Mouse (Mus musculus) G1E (cell line): ENCODE results near the gene Pex5. TPM values are rescaled to one million over a fixed set of nuclear protein-coding genes. Genes with fewer than 3 reads are reported as not detected.

Experiments used
- ATAC-seq: 2 replicates; pipeline ENCODE4 v1.8.0; 2016; ENCODE audit warnings: mild to moderate bottlenecking; ENCODE audit not compliant: insufficient number of reproducible peaks, poor library complexity, low FRiP score, severe bottlenecking; ENCODE audit errors: extremely low read depth
- DNase-seq: peaks from one replicate; pipeline ENCODE4 v3.0.0; 2012; ENCODE audit warnings: low spot score
- H3K27me3 ChIP-seq: 2 replicates; pipeline ENCODE4 v1.6.1; 2012; ENCODE audit warnings: mild to moderate bottlenecking, low read length, inconsistent platforms; ENCODE audit not compliant: insufficient read depth
- H3K36me3 ChIP-seq: replicated peaks from 2 replicates; pipeline ENCODE3; 2012; ENCODE audit warnings: mild to moderate bottlenecking, inconsistent platforms
- H3K4me1 ChIP-seq: 2 replicates; pipeline ENCODE4 v1.6.1; 2012; ENCODE audit warnings: low read depth, low read length, inconsistent platforms, mixed read lengths; ENCODE audit not compliant: insufficient read depth
- H3K4me3 ChIP-seq: 2 replicates; pipeline ENCODE4 v1.5.1; 2012; ENCODE audit warnings: low read depth, mild to moderate bottlenecking, inconsistent platforms, low read length, moderate library complexity, mixed read lengths
- H3K9me3 ChIP-seq: replicated peaks from 2 replicates; pipeline ENCODE4 v1.6.1; 2012; ENCODE audit warnings: inconsistent platforms
- CTCF ChIP-seq: IDR thresholded peaks from 2 replicates; pipeline ENCODE4 v1.5.1; 2012; ENCODE audit warnings: low read depth, low read length, inconsistent platforms, mixed read lengths
- GATA1 ChIP-seq: IDR thresholded peaks from 2 replicates; pipeline ENCODE4 v1.6.1; 2012; ENCODE audit warnings: borderline replicate concordance, low read length, inconsistent platforms, mixed read lengths
- GATA2 ChIP-seq: IDR thresholded peaks from 2 replicates; pipeline ENCODE4 v1.6.1; 2012; ENCODE audit warnings: low read depth, low read length, inconsistent platforms, borderline replicate concordance
- POLR2AphosphoS5 ChIP-seq: IDR thresholded peaks from 2 replicates; pipeline ENCODE4 v1.6.1; 2012; ENCODE audit warnings: low read depth, low read length, inconsistent platforms; ENCODE audit not compliant: insufficient replicate concordance
- TAL1 ChIP-seq: conservative IDR thresholded peaks from 2 replicates; pipeline ENCODE4 v1.6.1; 2012; ENCODE audit warnings: low read depth, low read length, inconsistent platforms, mixed read lengths
- polyA plus RNA-seq: library from polyadenylated mRNA; stranded (reverse); fragments of >175 nt; gene quantifications from 2 replicates; pipeline ENCODE4 v1.2.3, GENCODE M21; 2012
- total RNA-seq, 2 experiments: library from RNA; stranded (forward) in 1 of 2; stranded (reverse) in 1 of 2; fragments of 200-1000 nt in 1 of 2; fragments of >200 nt in 1 of 2; fragmentation: Nextera tagmentation in 1 of 2; gene quantifications; 2 replicates each; pipeline ENCODE4 v1.2.3; 2014 to 2017

Gene Pex5
- total and polyA plus RNA-seq, 3 experiments: 19.1 to 25.0 (median 22.3) TPM

- no peak for ATAC-seq
- Histone ChIP-seq H3K36me3 (no peaks in the 10 kb centered on the region), H3K9me3 (no peaks in the 10 kb centered on the region), H3K4me1 (peaks cover 18% of the 10 kb centered on the region), H3K4me3 (no peak overlapping the region), H3K27me3 (peaks cover 23% of the 10 kb centered on the region; the same call in 1 of the 2 replicates)
- TF ChIP-seq TAL1 (no peak), POLR2AphosphoS5 (no peak), GATA1 (no peak), CTCF (no peak), GATA2 (no peak)
- DNase-seq: no peak
Measured at GRCm38 (mm10) chr6:124451995-124452394, 37.1 kb upstream of the Pex5 start.

DNA sequence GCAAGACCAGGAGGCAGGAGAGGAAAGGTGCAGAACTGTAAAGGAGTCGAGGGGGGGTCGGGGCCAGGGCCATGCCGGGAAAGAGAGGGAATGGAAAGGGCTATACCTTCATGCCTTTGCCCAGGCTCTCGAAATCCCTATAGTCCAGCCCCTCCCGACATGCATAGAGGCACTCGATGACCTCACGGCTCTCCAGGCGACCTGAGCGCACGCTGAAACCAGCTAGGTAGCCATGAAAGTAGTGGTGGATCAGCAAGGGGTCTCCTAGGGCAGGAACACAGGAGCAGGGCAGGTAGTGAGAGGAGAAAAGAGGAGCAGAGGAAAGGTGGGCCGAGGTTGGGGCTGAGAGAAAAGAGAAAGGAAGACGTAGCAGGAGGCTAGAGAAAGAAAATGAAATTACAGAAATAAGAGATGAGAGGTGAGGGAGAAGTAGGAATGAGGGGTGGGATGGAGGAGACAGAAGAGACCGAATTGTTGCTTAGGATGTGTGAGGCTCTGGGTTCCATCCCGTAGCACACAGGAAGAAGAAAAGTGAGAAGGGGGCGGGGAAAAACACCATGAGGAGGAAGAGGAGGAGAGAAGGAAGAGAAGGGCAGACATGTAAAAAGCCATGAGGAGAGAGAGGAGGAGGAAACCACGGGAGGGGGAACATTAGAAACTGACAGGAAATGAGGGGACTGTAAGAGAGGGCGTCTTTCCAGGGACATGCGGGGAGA lies 35.0 kb upstream of the Pex5 start:
- ATAC-seq (no peak), DNase-seq (no peak)
- Histone ChIP-seq H3K4me1 (peaks cover 18% of the 10 kb centered on the region), H3K4me3 (peak overlapping the region; percentile 47; the same call in 1 of the 2 replicates), H3K36me3 (no peaks in the 10 kb centered on the region), H3K27me3 (peaks cover 20% of the 10 kb centered on the region; the same call in 1 of the 2 replicates), H3K9me3 (no peaks in the 10 kb centered on the region)
- TF ChIP-seq CTCF (no peak), TAL1 (no peak), POLR2AphosphoS5 (no peak), GATA2 (no peak), GATA1 (no peak)

GRCm38 (mm10) chr6:124448959-124449667 lies 34.2 kb upstream of the Pex5 start:
- Histone ChIP-seq H3K9me3 (no peaks in the 10 kb centered on the region), H3K4me3 (peak overlapping the region; percentile 47; the same call in 1 of the 2 replicates), H3K36me3 (no peaks in the 10 kb centered on the region), H3K4me1 (peaks cover 18% of the 10 kb centered on the region), H3K27me3 (peaks cover 18% of the 10 kb centered on the region; the same call in 1 of the 2 replicates)
- ATAC-seq (no peak), DNase-seq (no peak)
- no peak for TF ChIP-seq TAL1
- no peak for TF ChIP-seq GATA2
- TF ChIP-seq GATA1: no peak
- TF ChIP-seq POLR2AphosphoS5: no peak
- no peak for TF ChIP-seq CTCF

- Histone ChIP-seq H3K9me3 (no peaks in the 10 kb centered on the region), H3K36me3 (no peaks in the 10 kb centered on the region), H3K4me3 (no peak overlapping the region), H3K27me3 (peaks cover 21% of the 10 kb centered on the region; the same call in 1 of the 2 replicates), H3K4me1 (peaks cover 18% of the 10 kb centered on the region)
- ATAC-seq (no peak), DNase-seq (no peak)
- TF ChIP-seq GATA2 (no peak), TAL1 (no peak), CTCF (no peak)
Measured at GRCm38 (mm10) chr6:124448186-124448852, 33.5 kb upstream of the Pex5 start.

DNA sequence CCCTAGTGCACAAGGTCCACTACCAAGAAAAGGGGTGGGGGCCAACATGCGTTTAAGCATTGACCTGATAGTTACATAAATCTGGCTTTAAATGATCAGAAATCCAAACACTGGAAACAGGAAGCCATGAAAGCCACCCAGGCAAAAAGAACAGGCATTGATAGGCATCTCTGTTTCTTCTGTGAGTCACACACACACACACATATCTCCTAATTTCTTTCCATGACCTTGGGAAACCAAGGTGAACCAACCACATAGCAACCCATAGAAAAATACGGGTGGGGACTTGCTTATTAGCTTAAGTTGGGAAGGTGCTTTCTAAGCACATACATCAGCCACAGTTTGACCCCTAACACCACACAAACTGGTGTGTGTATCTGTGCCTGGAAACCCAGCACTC lies 32.5 kb upstream of the Pex5 start:
- DNase-seq (no peak), ATAC-seq (no peak)
- Histone ChIP-seq H3K4me3 (no peak overlapping the region), H3K4me1 (peaks cover 18% of the 10 kb centered on the region), H3K27me3 (peaks cover 21% of the 10 kb centered on the region; the same call in 1 of the 2 replicates), H3K36me3 (no peaks in the 10 kb centered on the region), H3K9me3 (no peaks in the 10 kb centered on the region)
- TF ChIP-seq GATA2 (no peak), CTCF (no peak), GATA1 (no peak), TAL1 (no peak), POLR2AphosphoS5 (no peak)

GRCm38 (mm10) chr6:124446459-124446858 lies 31.6 kb upstream of the Pex5 start:
- Histone ChIP-seq H3K27me3 (peaks cover 18% of the 10 kb centered on the region; the same call in 1 of the 2 replicates), H3K9me3 (no peaks in the 10 kb centered on the region), H3K4me1 (peaks cover 12% of the 10 kb centered on the region), H3K4me3 (no peak overlapping the region), H3K36me3 (no peaks in the 10 kb centered on the region)
- DNase-seq: no peak
- ATAC-seq: no peak
- TF ChIP-seq GATA2: no peak
